Mouse (Mus musculus): ENCODE measurements at regions not wholly inside any gene's neighbourhood (a gene's known extent, or its start where the extent isn't known, plus 50 kb on each side); places are given as distances from the start of the nearest gene placed in this dataset.

DNA sequence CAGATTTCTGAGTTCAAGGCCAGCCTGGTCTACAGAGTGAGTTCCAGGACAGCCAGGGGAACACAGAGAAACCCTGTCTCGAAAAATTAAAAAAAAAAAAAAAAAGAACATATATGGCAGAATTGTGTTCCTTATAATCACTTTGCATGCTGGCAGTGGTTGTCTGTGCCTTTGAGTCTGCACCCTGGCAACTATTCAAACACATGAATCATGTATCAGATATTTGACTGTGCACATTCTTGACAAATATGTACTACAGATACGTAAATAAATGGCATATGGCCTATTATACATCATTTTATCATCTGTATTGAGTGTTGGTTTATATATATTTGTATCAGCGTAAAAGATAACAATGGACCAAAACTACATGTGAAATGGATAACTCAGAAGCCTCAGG, 246.7 kb upstream of the N4bp1 start:
- Histone ChIP-seq H3K27me3 (ENCODE audit: insufficient read depth, low read length) (no peaks in the 10 kb centered on the region), H3K4me1 (ENCODE audit: insufficient read depth) (no peaks in the 10 kb centered on the region), H3K9me3 (ENCODE audit: low read length) (no peaks in the 10 kb centered on the region), H3K36me3 (ENCODE audit: insufficient read depth) (no peaks in the 10 kb centered on the region), H3K9ac (no peak overlapping the region), H3K4me3 (ENCODE audit: low read depth, low read length) (no peak overlapping the region), H3K27ac (ENCODE audit: low read depth, low read length) (no peak overlapping the region), H3K4me2 (ENCODE audit: low read depth) (no peak overlapping the region)
- DNase-seq (no peak), ATAC-seq (no peak)
- 80% methylated on average over 3 of the region's 3 CpGs for WGBS
- no peak for TF ChIP-seq CTCF (IDR thresholded peaks at IDR 0.05; ENCODE audit: low read depth)

DNA sequence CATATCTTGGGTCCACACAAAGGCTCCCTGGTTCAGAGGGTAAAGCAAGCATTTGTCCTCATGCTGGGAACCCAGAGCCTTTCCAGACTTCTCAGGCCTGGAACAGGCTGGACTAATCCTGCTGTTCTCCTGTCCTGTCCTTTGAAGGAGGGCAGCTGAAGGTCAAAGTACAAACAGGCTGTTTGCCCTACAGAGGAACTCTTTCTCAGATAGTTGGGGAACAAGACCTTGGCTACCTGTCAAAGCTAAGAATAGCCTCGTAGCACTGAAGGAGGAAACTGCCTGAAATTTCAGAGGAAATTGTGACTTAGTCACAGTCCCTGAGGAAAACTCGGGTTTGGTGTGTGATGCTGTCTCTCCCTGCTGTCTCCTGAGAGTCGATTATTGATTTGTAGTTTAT, 245.6 kb upstream of the N4bp1 start:
- no peak for TF ChIP-seq CTCF (IDR thresholded peaks at IDR 0.05; ENCODE audit: low read depth)
- no peak overlapping the region for H3K4me2 ChIP-seq (ENCODE audit: low read depth)

DNA sequence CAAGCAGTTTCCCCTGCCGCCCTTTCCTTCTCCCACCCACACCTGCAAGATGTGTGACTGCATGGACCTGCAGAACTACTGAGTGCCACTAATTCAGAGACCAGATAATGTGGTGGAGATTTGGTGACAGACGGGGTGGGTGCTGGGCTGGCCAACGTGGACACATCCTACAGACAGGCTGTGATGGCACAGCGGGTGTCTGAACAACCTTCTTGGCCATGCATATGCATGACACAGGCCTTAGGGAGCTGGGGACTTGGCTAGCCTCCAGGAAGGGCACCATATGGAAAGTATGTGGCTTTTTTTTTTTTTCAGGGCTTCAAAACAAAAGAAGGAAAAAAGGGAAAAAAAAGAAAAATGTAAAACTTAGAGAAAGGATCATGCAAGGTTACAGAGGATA, 243.5 kb upstream of the N4bp1 start:
- Histone ChIP-seq H3K36me3 (ENCODE audit: insufficient read depth) (no peaks in the 10 kb centered on the region), H3K4me2 (ENCODE audit: low read depth) (no peak overlapping the region), H3K27ac (ENCODE audit: low read depth, low read length) (no peak overlapping the region), H3K4me1 (ENCODE audit: insufficient read depth) (no peaks in the 10 kb centered on the region), H3K4me3 (ENCODE audit: low read depth, low read length) (no peak overlapping the region), H3K9me3 (ENCODE audit: low read length) (no peaks in the 10 kb centered on the region), H3K9ac (no peak overlapping the region), H3K27me3 (ENCODE audit: insufficient read depth, low read length) (no peaks in the 10 kb centered on the region)
- peak; percentile 15 for DNase-seq
- no peak for ATAC-seq
- no peak for TF ChIP-seq CTCF (IDR thresholded peaks at IDR 0.05; ENCODE audit: low read depth)
- WGBS, result 53% methylated on average over 4 of the region's 4 CpGs

More for the DNA sequence above, 245.6 kb upstream of the N4bp1 start:
- H3K36me3 ChIP-seq (ENCODE audit: insufficient read depth), result no peaks in the 10 kb centered on the region
- no peak overlapping the region for H3K27ac ChIP-seq (ENCODE audit: low read depth, low read length)
- H3K9me3 ChIP-seq (ENCODE audit: low read length), result no peaks in the 10 kb centered on the region
- H3K27me3 ChIP-seq (ENCODE audit: insufficient read depth, low read length), result no peaks in the 10 kb centered on the region
- DNase-seq (no peak), ATAC-seq (no peak)
- H3K9ac ChIP-seq, result no peak overlapping the region
- H3K4me1 ChIP-seq (ENCODE audit: insufficient read depth), result no peaks in the 10 kb centered on the region
- H3K4me3 ChIP-seq (ENCODE audit: low read depth, low read length), result no peak overlapping the region
- 40% methylated on average over 3 of the region's 3 CpGs for WGBS

DNA sequence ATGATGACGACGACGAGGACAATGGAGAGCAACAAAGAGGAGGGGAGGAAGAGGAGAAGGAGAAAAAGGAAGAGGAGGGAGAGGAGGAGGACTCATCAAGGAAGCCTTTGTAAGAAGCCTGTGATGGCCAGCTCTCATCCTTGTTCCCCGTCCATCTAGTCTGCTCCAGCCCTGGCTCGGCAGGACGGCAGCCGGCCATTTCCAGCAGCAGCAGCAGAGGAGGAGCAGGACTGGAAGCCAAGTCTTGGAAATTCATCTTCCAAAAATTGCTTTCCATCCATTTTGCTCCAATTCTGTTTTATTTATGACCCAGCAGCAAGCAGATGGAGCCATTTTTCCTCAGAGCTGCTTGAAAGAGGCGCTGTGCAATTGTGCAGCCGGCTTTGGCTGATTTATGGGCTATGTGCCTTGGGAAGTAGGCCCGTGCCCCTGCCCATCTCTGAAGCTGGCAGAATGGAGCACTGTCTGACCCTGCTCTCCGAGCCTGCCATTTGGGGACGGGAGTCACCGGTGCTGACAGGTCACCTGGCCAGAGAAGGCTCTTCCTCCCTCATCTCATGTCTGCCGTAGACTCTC, 231.2 kb upstream of the N4bp1 start:
- Histone ChIP-seq H3K27ac (ENCODE audit: low read depth, low read length) (no peak overlapping the region), H3K4me3 (ENCODE audit: low read depth, low read length) (no peak overlapping the region), H3K9ac (no peak overlapping the region), H3K9me3 (ENCODE audit: low read length) (no peaks in the 10 kb centered on the region), H3K4me1 (ENCODE audit: insufficient read depth) (0 out of 2 replicates have a peak, but pooled peaks cover 5% of the 10 kb centered on the region), H3K4me2 (ENCODE audit: low read depth) (no peak overlapping the region), H3K36me3 (ENCODE audit: insufficient read depth) (no peaks in the 10 kb centered on the region), H3K27me3 (ENCODE audit: insufficient read depth, low read length) (no peaks in the 10 kb centered on the region)
- ATAC-seq (0 out of 2 replicates have a peak, but pooled peaks have one; percentile 29), DNase-seq (peak; percentile 48)
- WGBS, result 77% methylated on average over 14 of the region's 14 CpGs
- TF ChIP-seq CTCF (IDR thresholded peaks at IDR 0.05; ENCODE audit: low read depth), result no peak

DNA sequence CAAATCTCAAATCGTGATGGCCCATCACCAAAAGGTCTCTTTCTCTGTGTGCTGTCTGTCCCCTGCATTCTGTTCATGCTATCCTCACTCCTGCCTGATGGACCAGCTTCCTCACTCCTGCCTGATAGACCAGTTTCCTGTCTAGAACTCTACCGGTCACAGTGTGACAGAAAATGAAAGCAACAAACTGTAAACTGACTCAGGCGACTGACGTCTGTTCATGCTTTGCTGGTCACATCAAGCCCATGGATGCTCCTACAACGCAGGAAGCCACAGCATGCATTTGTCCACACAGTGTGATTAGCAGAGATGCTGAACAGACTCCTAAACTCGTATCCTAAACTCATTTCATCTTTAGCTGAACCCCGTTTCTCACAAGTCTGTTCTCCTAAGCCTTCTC, 227.3 kb upstream of the N4bp1 start:
- no peak for TF ChIP-seq CTCF (IDR thresholded peaks at IDR 0.05; ENCODE audit: low read depth)
- no peaks in the 10 kb centered on the region for H3K36me3 ChIP-seq (ENCODE audit: insufficient read depth)
- WGBS, result 85% methylated on average over 7 of the region's 7 CpGs
- H3K4me1 ChIP-seq (ENCODE audit: insufficient read depth), result 0 out of 2 replicates have a peak, but pooled peaks cover 5% of the 10 kb centered on the region
- DNase-seq (no peak), ATAC-seq (no peak)
- no peak overlapping the region for H3K9ac ChIP-seq
- no peak overlapping the region for H3K4me3 ChIP-seq (ENCODE audit: low read depth, low read length)
- no peaks in the 10 kb centered on the region for H3K9me3 ChIP-seq (ENCODE audit: low read length)
- no peak overlapping the region for H3K27ac ChIP-seq (ENCODE audit: low read depth, low read length)
- no peak overlapping the region for H3K4me2 ChIP-seq (ENCODE audit: low read depth)
- H3K27me3 ChIP-seq (ENCODE audit: insufficient read depth, low read length), result no peaks in the 10 kb centered on the region

DNA sequence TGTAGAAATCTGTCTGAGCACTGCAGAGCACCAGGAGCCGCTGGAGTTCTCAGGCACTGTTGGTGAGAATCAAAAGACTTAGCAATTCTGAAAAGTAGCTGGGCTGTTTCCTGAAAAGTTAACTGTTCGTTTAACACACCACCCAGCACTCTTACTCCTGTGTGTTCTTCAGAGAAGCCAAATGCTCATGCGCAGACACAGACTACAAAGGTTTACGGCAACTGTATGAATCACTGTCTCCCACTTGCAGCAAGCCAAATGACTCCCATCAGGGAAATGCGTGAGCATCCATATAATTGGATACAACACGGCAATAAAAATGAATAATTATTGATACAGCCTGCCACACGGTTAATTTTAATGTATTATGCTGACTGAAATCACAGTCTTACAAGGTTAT, 220.0 kb upstream of the N4bp1 start:
- H3K9ac ChIP-seq, result no peak overlapping the region
- H3K9me3 ChIP-seq (ENCODE audit: low read length), result no peaks in the 10 kb centered on the region
- no peak overlapping the region for H3K4me2 ChIP-seq (ENCODE audit: low read depth)
- ATAC-seq, result 0 out of 2 replicates have a peak, but pooled peaks have one; percentile 25
- H3K4me3 ChIP-seq (ENCODE audit: low read depth, low read length), result no peak overlapping the region
- no peak overlapping the region for H3K27ac ChIP-seq (ENCODE audit: low read depth, low read length)
- H3K4me1 ChIP-seq (ENCODE audit: insufficient read depth), result no peaks in the 10 kb centered on the region
- H3K27me3 ChIP-seq (ENCODE audit: insufficient read depth, low read length), result no peaks in the 10 kb centered on the region
- DNase-seq, result peak; percentile 27
- H3K36me3 ChIP-seq (ENCODE audit: insufficient read depth), result no peaks in the 10 kb centered on the region
- WGBS, result 42% methylated on average over 7 of the region's 7 CpGs
- no peak for TF ChIP-seq CTCF (IDR thresholded peaks at IDR 0.05; ENCODE audit: low read depth)

DNA sequence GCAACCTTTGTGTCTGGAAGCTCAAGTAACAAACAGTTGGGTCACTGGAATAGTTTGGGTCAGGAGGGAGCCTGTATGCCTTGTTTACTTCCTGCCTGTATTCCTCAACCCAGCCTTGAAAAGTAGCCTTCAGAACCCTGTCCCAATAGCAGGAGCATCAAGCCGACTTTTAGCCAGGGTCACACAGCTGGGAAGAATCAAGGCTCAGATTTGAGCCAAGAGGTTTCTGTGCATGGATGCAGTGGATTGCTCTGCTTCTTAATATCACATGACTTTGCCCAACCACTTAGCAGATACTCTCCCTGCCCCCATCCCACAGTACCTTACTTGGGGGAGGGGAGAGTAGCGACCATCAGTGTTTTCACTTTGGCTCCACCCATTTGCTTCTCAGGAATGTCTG, 210.2 kb upstream of the N4bp1 start:
- Histone ChIP-seq H3K4me3 (ENCODE audit: low read depth, low read length) (no peak overlapping the region), H3K4me2 (ENCODE audit: low read depth) (no peak overlapping the region), H3K9ac (no peak overlapping the region), H3K4me1 (ENCODE audit: insufficient read depth) (no peaks in the 10 kb centered on the region), H3K36me3 (ENCODE audit: insufficient read depth) (no peaks in the 10 kb centered on the region), H3K27ac (ENCODE audit: low read depth, low read length) (no peak overlapping the region), H3K27me3 (ENCODE audit: insufficient read depth, low read length) (no peaks in the 10 kb centered on the region), H3K9me3 (ENCODE audit: low read length) (no peaks in the 10 kb centered on the region)
- no peak for TF ChIP-seq CTCF (IDR thresholded peaks at IDR 0.05; ENCODE audit: low read depth)
- DNase-seq (no peak), ATAC-seq (no peak)
- 84% methylated on average over 2 of the region's 2 CpGs for WGBS
